Mouse (Mus musculus): ENCODE results near the gene Smim20.

DNA sequence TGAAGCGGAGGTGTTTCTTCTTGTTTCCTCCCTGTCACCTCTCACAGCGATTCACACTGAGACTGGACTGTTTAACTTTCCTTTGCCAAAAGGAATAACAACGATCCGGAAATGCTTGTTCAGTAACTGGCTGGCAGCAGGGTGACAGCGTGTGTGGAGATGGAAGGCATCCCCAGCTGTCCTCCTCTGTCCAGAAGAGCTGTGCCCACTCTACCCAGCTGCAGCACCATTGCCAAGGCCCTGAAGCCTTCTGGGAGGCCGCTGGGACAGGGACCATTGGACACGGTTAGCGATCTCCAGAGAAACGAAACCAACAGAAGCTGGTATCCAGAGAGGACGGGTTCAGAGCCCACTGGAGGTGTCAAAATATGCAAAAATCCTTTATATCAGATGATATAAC lies 22.9 kb upstream of the Smim20 start:
- no peak for TF ChIP-seq CTCF (conservative IDR thresholded peaks at IDR 0.05; ENCODE audit: low read length)
- no peak for TF ChIP-seq POU5F1 (IDR thresholded peaks at IDR 0.05; ENCODE audit: borderline replicate concordance, low read length)
